Mouse (Mus musculus) MN1 (cell line): ENCODE data around the gene Olfr933.

ENCODE experiments used
- DNase-seq: peaks from one replicate; pipeline ENCODE4 v3.0.0-alpha.2; 2016; ENCODE audit warnings: low spot score

The Olfr933 gene

DNA sequence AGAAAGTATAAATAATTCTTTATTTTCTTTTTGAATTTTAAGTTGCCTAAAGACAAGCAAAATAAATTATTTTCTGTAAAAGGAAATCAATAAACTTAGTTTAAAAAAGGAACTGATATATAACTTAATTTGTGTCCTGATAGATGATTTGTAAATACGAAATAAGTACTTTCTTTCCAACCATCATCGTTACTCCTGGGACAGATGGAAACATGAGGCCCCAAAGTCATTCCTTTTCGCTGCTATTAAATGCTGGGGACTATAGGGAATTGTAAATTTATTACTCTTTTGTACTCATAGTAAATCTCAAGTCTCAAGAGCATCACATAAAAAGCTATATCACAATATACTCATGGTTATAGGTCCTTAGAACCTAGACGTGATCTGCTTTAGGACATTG is at the start of gene Olfr933:
Gene Olfr933, plus strand, starts transcription at position 301 of the 400 bp plus-strand sequence.
- no peak for DNase-seq

- DNase-seq = no peak
Observed at GRCm38 (mm10) chr9:38929509-38929908, 42.6 kb upstream of the Olfr933 start, which contains the start of gene Olfr930. Gene Olfr930, plus strand, starts transcription at chr9:38929809.

DNA sequence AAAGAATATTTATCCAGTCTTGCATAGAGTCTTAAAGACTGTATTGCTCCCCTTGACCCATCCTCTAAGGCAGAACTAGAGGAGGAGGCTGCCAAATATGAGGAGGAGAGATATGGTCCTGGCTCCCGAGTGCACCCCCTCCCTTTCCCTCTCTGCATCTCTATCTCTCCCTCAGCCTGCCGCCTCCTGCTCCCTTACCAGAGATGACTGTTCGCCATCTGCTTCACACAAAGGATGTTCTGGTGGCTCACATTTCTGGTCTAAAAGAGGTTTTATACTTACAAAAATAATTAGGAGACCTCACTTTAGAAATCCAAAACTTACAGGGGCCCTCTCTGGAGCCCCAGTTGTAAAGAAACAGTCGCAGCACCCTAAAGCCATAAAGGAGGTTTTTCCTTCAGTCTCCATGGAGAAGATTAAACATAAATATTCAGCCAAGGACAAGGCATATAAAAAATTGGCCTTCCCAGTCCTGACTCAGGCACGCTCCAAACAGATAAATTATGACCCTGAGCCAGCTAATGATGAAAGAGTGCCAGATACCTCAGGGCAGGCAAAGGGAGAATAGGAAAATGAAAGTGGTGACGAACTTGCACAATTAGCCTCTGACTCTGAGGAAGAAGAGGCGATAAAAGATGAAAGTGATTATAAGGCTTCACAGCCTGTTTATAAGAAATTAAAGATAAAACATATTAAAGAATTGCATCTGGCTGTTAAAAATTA is 18.6 kb upstream of the Olfr933 start:
- DNase-seq = no peak

DNA sequence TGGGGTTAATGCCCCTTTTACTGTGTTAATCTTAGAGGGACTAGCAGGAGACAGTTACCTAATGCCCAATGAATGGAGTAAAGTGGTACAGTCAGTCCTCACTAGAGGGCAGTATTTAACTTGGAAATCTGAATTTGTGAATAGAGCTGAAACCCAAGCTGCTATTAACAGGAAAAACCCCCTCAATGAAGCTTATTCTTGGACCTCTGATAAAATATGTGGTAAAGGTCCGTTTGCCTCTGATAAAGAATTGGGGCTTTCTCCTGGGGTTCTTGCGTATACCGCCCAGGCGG is 18.0 kb upstream of the Olfr933 start:
- DNase-seq = no peak

- DNase-seq = no peak
Observed at GRCm38 (mm10) chr9:38988215-38988614, 16.1 kb downstream of the Olfr933 start, which contains the start of gene Olfr934. Gene Olfr934, minus strand, starts transcription at chr9:38988315.

DNA sequence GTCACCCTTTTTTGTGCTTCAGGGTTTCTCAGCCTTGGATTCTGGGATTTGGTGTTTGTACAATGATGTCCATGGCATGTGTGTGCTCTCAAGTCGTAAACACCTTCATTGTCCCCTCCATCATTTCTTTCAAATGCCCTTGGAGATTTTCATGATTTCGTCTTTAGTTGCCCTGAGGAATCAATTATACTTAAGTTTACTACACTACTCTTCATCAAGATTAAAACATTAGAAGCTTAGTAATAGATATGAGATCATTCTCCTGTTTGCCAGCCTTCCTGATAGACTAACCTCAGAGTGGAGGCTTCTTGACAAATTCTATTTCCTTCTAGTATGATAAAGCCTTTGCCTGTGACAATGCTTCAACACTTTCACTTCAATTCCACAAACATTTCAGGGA is 27.5 kb downstream of the Olfr933 start, which contains the start of gene Olfr935:
Gene Olfr935, minus strand, starts transcription at position 101 of the 400 bp plus-strand sequence.
- no peak for DNase-seq

- DNase-seq = no peak
Observed at GRCm38 (mm10) chr9:39023277-39023676, 51.2 kb downstream of the Olfr933 start, which contains the start of gene Olfr146. Gene Olfr146, minus strand, starts transcription at chr9:39023377.
